Mouse (Mus musculus) intestine, embryonic 16.5 days (tissue): ENCODE results near the gene Hist3h2a. TPM values are rescaled to one million over a fixed set of nuclear protein-coding genes. Genes with fewer than 3 reads are reported as not detected.
A peak's percentile ranks its signal among the peaks of the same experiment; 100 is the strongest.

Source experiments
- ATAC-seq: fragments of 200-750 bp; cut with Nextera tagmentation; 2 replicates; pipeline ENCODE4 v1.8.0; 2017; ENCODE audit warnings: moderate TSS enrichment, moderate library complexity
- H3K27ac ChIP-seq: fragments of 300-500 bp; sonication (generic); 2 replicates; pipeline ENCODE4 v1.5.1; 2014; ENCODE audit warnings: mild to moderate bottlenecking, low read length
- H3K27me3 ChIP-seq: fragments of 300-500 bp; sonication (generic); replicated peaks from 2 replicates; pipeline ENCODE4 v1.6.1; 2014; ENCODE audit warnings: low read length, control low read depth, mixed read lengths; ENCODE audit not compliant: control insufficient read depth, insufficient read depth
- H3K36me3 ChIP-seq: fragments of 300-500 bp; sonication (generic); 2 replicates; pipeline ENCODE4 v1.6.1; 2014; ENCODE audit warnings: low read length, control low read depth; ENCODE audit not compliant: control insufficient read depth, insufficient read depth
- H3K4me1 ChIP-seq: fragments of 300-500 bp; sonication (generic); 2 replicates; pipeline ENCODE4 v1.6.1; 2014; ENCODE audit warnings: low read length, control low read depth, mixed read lengths; ENCODE audit not compliant: control insufficient read depth, insufficient read depth
- H3K4me2 ChIP-seq: fragments of 300-500 bp; sonication (generic); 2 replicates; pipeline ENCODE4 v1.6.1; 2014; ENCODE audit warnings: low read depth, low read length, control low read depth
- H3K4me3 ChIP-seq: fragments of 300-500 bp; sonication (generic); 2 replicates; pipeline ENCODE4 v1.5.1; 2014; ENCODE audit warnings: mild to moderate bottlenecking, low read length
- H3K9ac ChIP-seq: fragments of 300-500 bp; sonication (generic); 2 replicates; pipeline ENCODE4 v1.6.1; 2014; ENCODE audit warnings: low read depth, low read length
- H3K9me3 ChIP-seq: fragments of 300-500 bp; sonication (generic); 2 replicates; pipeline ENCODE4 v1.6.1; 2016; ENCODE audit warnings: low read length, control low read depth; ENCODE audit not compliant: control insufficient read depth
- WGBS: fragments of 180-500 bp; shearing (Covaris S2); extraction: QIAGEN DNeasy Blood & Tissue Kit; methylation state at CpG from one replicate; pipeline ENCODE4 v1.1.7; 2014; 5-methylcytosine and 5-hydroxymethylcytosine counted together
- polyA plus RNA-seq: library from polyadenylated mRNA; unstranded; fragments of >200 nt; fragmentation: Nextera tagmentation; extraction: Ambion mirVana; gene quantifications from 2 replicates; pipeline ENCODE4 v1.2.1, GENCODE M21; 2015

The Hist3h2a gene
- polyA plus RNA-seq, 1 experiment from 2014 or later, result 31.6 TPM

GRCm38 (mm10) chr11:58926651-58927050, 27.8 kb upstream of the Hist3h2a start:
- no peaks in the 10 kb centered on the region for H3K27me3 ChIP-seq
- H3K36me3 ChIP-seq, result no peaks in the 10 kb centered on the region
- H3K9ac ChIP-seq, result no peak overlapping the region
- H3K4me2 ChIP-seq, result no peak overlapping the region
- H3K9me3 ChIP-seq, result no peaks in the 10 kb centered on the region
- 53% methylated on average over 2 of the region's 3 CpGs for WGBS
- H3K4me3 ChIP-seq, result no peak overlapping the region
- peaks cover 4% of the 10 kb centered on the region; the same call in 1 of the 2 replicates for H3K4me1 ChIP-seq
- peak; percentile 52; the same call in 1 of the 2 replicates for ATAC-seq
- no peak overlapping the region for H3K27ac ChIP-seq

GRCm38 (mm10) chr11:58927053-58927452, 27.4 kb upstream of the Hist3h2a start:
- Histone ChIP-seq H3K9me3 (no peaks in the 10 kb centered on the region), H3K9ac (no peak overlapping the region), H3K27me3 (no peaks in the 10 kb centered on the region), H3K4me1 (peaks cover 4% of the 10 kb centered on the region; the same call in 1 of the 2 replicates), H3K27ac (no peak overlapping the region), H3K4me2 (no peak overlapping the region), H3K4me3 (no peak overlapping the region), H3K36me3 (no peaks in the 10 kb centered on the region)
- 70% methylated on average over 2 of the region's 2 CpGs for WGBS
- ATAC-seq, result no peak

GRCm38 (mm10) chr11:58927790-58928651, 26.5 kb upstream of the Hist3h2a start:
- Histone ChIP-seq H3K27ac (peak overlapping the region; percentile 53; the same call in 1 of the 2 replicates), H3K36me3 (peaks cover 5% of the 10 kb centered on the region; the same call in 1 of the 2 replicates), H3K9ac (peak overlapping the region; percentile 46; the same call in 1 of the 2 replicates), H3K4me2 (peak overlapping the region; percentile 47), H3K9me3 (no peaks in the 10 kb centered on the region), H3K4me1 (peaks cover 4% of the 10 kb centered on the region; the same call in 1 of the 2 replicates), H3K4me3 (peak overlapping the region; percentile 35), H3K27me3 (no peaks in the 10 kb centered on the region)
- WGBS, result 24% methylated on average over 20 of the region's 20 CpGs
- ATAC-seq, result peak; percentile 66

GRCm38 (mm10) chr11:58929055-58929454, 25.4 kb upstream of the Hist3h2a start:
- no peaks in the 10 kb centered on the region for H3K9me3 ChIP-seq
- no peak for ATAC-seq
- H3K36me3 ChIP-seq, result peaks cover 13% of the 10 kb centered on the region; the same call in 1 of the 2 replicates
- no peaks in the 10 kb centered on the region for H3K27me3 ChIP-seq
- no peak overlapping the region for H3K4me3 ChIP-seq
- no peak overlapping the region for H3K9ac ChIP-seq
- WGBS, result 73% methylated on average over 4 of the region's 4 CpGs
- no peak overlapping the region for H3K27ac ChIP-seq
- H3K4me1 ChIP-seq, result peaks cover 4% of the 10 kb centered on the region; the same call in 1 of the 2 replicates
- H3K4me2 ChIP-seq, result no peak overlapping the region

GRCm38 (mm10) chr11:58929641-58930040, 24.8 kb upstream of the Hist3h2a start:
- Histone ChIP-seq H3K9me3 (no peaks in the 10 kb centered on the region), H3K4me3 (no peak overlapping the region), H3K27ac (no peak overlapping the region), H3K4me2 (no peak overlapping the region), H3K36me3 (peaks cover 13% of the 10 kb centered on the region; the same call in 1 of the 2 replicates), H3K27me3 (no peaks in the 10 kb centered on the region), H3K4me1 (peaks cover 4% of the 10 kb centered on the region; the same call in 1 of the 2 replicates), H3K9ac (no peak overlapping the region)
- 40% methylated on average over 3 of the region's 3 CpGs for WGBS
- ATAC-seq, result 0 out of 2 replicates have a peak, but pooled peaks have one; percentile 17

GRCm38 (mm10) chr11:58930254-58930653, 24.2 kb upstream of the Hist3h2a start:
- H3K9ac ChIP-seq, result no peak overlapping the region
- no peak overlapping the region for H3K4me3 ChIP-seq
- no peaks in the 10 kb centered on the region for H3K9me3 ChIP-seq
- H3K4me1 ChIP-seq, result peaks cover 4% of the 10 kb centered on the region; the same call in 1 of the 2 replicates
- ATAC-seq, result no peak
- no peak overlapping the region for H3K27ac ChIP-seq
- H3K36me3 ChIP-seq, result peaks cover 13% of the 10 kb centered on the region; the same call in 1 of the 2 replicates
- no peak overlapping the region for H3K4me2 ChIP-seq
- WGBS, result 85% methylated on average over 3 of the region's 3 CpGs
- H3K27me3 ChIP-seq, result no peaks in the 10 kb centered on the region

- Histone ChIP-seq H3K27ac (no peak overlapping the region), H3K4me1 (peaks cover 4% of the 10 kb centered on the region; the same call in 1 of the 2 replicates), H3K9ac (no peak overlapping the region), H3K36me3 (peaks cover 13% of the 10 kb centered on the region; the same call in 1 of the 2 replicates), H3K4me2 (no peak overlapping the region), H3K9me3 (no peaks in the 10 kb centered on the region), H3K27me3 (no peaks in the 10 kb centered on the region), H3K4me3 (no peak overlapping the region)
- 59% methylated on average over 4 of the region's 4 CpGs for WGBS
- ATAC-seq, result no peak; the same call in 1 of the 2 replicates
These were observed 22.9 kb upstream of the Hist3h2a start for GRCm38 (mm10) chr11:58931576-58931975.

- peak overlapping the region; percentile 90 for H3K4me2 ChIP-seq
- H3K27ac ChIP-seq, result peak overlapping the region; percentile 88
- H3K9me3 ChIP-seq, result no peaks in the 10 kb centered on the region
- peak overlapping the region; percentile 88 for H3K4me3 ChIP-seq
- 0 out of 2 replicates have a peak, but pooled peaks have one; percentile 2 for ATAC-seq
- peaks cover 9% of the 10 kb centered on the region; the same call in 1 of the 2 replicates for H3K36me3 ChIP-seq
- H3K27me3 ChIP-seq, result no peaks in the 10 kb centered on the region
- H3K9ac ChIP-seq, result peak overlapping the region; percentile 95
- under 1% methylated on average over 13 of the region's 13 CpGs for WGBS
- peaks cover 10% of the 10 kb centered on the region for H3K4me1 ChIP-seq
These were observed 16.6 kb upstream of the Hist3h2a start for GRCm38 (mm10) chr11:58937909-58938308.

- peak; percentile 97 for ATAC-seq
- under 1% methylated on average over 95 of the region's 95 CpGs for WGBS
These were observed 16.0 kb upstream of the Hist3h2a start, which contains the start of gene Rnf187 for GRCm38 (mm10) chr11:58938322-58939087. Gene Rnf187 (minus strand): TSS chr11:58938916.

More at GRCm38 (mm10) chr11:58938322-58939087, 16.0 kb upstream of the Hist3h2a start, which contains the start of gene Rnf187:
- H3K4me3 ChIP-seq, result peak within 1 kb of the TSS; percentile 88
- peak within 1 kb of the TSS; percentile 95 for H3K9ac ChIP-seq
- H3K4me1 ChIP-seq, result peaks cover 10% of the 10 kb centered on the region
- H3K9me3 ChIP-seq, result no peaks in the 10 kb centered on the region
- H3K27me3 ChIP-seq, result no peaks in the 10 kb centered on the region
- H3K4me2 ChIP-seq, result peak within 1 kb of the TSS; percentile 90
- H3K36me3 ChIP-seq, result peaks cover 3% of the 10 kb centered on the region; the same call in 1 of the 2 replicates
- H3K27ac ChIP-seq, result peak within 1 kb of the TSS; percentile 88
